Mouse (Mus musculus) MEL (cell line): ENCODE measurements around the gene Lactbl1. TPM values are rescaled to one million over a fixed set of nuclear protein-coding genes. Genes with fewer than 3 reads are reported as not detected.

Experiments used
- DNase-seq: peaks from one replicate; pipeline ENCODE4 v3.0.0; 2011; ENCODE audit warnings: low read depth, low spot score
- H3K27ac ChIP-seq: 2 replicates; pipeline ENCODE4 v1.5.1; 2012; ENCODE audit warnings: low read depth, mild to moderate bottlenecking, control low read depth, low read length, moderate library complexity; ENCODE audit not compliant: control insufficient read depth
- H3K27me3 ChIP-seq, 2 experiments: fragments of 150-350 bp in 1 of 2; sonication (generic) in 1 of 2; 2 replicates each; pipeline ENCODE4 v1.6.1; 2012; ENCODE audit warnings: low read length in 2 of 2, mild to moderate bottlenecking in 2 of 2, improper control_type of control experiment in 1 of 2, moderate library complexity in 1 of 2; ENCODE audit not compliant: insufficient read depth in 2 of 2, control insufficient read depth in 1 of 2
- H3K36me3 ChIP-seq, 2 experiments: 2 replicates each; pipeline ENCODE4 v1.6.1; 2012 to 2014; ENCODE audit warnings: low read length in 2 of 2, improper control_type of control experiment in 1 of 2, inconsistent platforms in 1 of 2, mild to moderate bottlenecking in 1 of 2; ENCODE audit not compliant: insufficient read depth in 2 of 2, control insufficient read depth in 1 of 2
- H3K4me1 ChIP-seq, 2 experiments: fragments of 150-350 bp in 1 of 2; sonication (generic) in 1 of 2; 2 replicates each; pipeline ENCODE4 v1.6.1; 2012; ENCODE audit warnings: low read length in 2 of 2, improper control_type of control experiment in 1 of 2, mild to moderate bottlenecking in 1 of 2; ENCODE audit not compliant: insufficient read depth in 2 of 2, control insufficient read depth in 1 of 2
- H3K4me3 ChIP-seq, 2 experiments: fragments of 150-350 bp in 1 of 2; sonication (generic) in 1 of 2; 2 replicates each; pipeline ENCODE4 v1.5.1; 2012; ENCODE audit warnings: low read depth in 2 of 2, low read length in 2 of 2, mild to moderate bottlenecking in 2 of 2, moderate library complexity in 2 of 2, control low read depth in 1 of 2, improper control_type of control experiment in 1 of 2; ENCODE audit not compliant: control insufficient read depth in 1 of 2, insufficient read depth in 1 of 2
- H3K79me2 ChIP-seq: 2 replicates; pipeline ENCODE4 v1.6.1; 2012; ENCODE audit warnings: mild to moderate bottlenecking, low read length, moderate library complexity; ENCODE audit not compliant: control insufficient read depth, poor library complexity, insufficient read depth
- H3K9ac ChIP-seq: 2 replicates; pipeline ENCODE4 v1.6.1; 2012; ENCODE audit warnings: low read depth, mild to moderate bottlenecking, control low read depth, low read length, moderate library complexity; ENCODE audit not compliant: control insufficient read depth, poor library complexity, severe bottlenecking
- H3K9me3 ChIP-seq: fragments of 150-350 bp; sonication (generic); replicated peaks from 2 replicates; pipeline ENCODE4 v1.6.1; 2012; ENCODE audit warnings: mild to moderate bottlenecking, low read length, improper control_type of control experiment, moderate library complexity; ENCODE audit not compliant: insufficient read depth
- BHLHE40 ChIP-seq: IDR thresholded peaks from 2 replicates; pipeline ENCODE4 v1.6.1; 2012; ENCODE audit warnings: low read depth, mild to moderate bottlenecking, inconsistent platforms, low read length, improper control_type of control experiment, borderline replicate concordance
- CHD1 ChIP-seq: IDR thresholded peaks from 2 replicates; pipeline ENCODE4 v1.6.1; 2012; ENCODE audit warnings: low read depth, mild to moderate bottlenecking, inconsistent platforms, low read length, improper control_type of control experiment
- CTCF ChIP-seq, 3 experiments: IDR thresholded peaks in 2 of 3; conservative IDR thresholded peaks in 1 of 3; 2 replicates each; pipeline ENCODE4 v1.5.1; 2011 to 2012; ENCODE audit warnings: low read length in 3 of 3, low read depth in 2 of 3, mild to moderate bottlenecking in 2 of 3, improper control_type of control experiment in 1 of 3, inconsistent platforms in 1 of 3, mixed read lengths in 1 of 3, moderate library complexity in 1 of 3; ENCODE audit not compliant: control insufficient read depth in 1 of 3, insufficient read depth in 1 of 3, poor library complexity in 1 of 3, severe bottlenecking in 1 of 3
- ELF1 ChIP-seq: IDR thresholded peaks from 2 replicates; pipeline ENCODE4 v1.6.1; 2014; ENCODE audit warnings: low read depth, mild to moderate bottlenecking, inconsistent platforms, low read length, improper control_type of control experiment, moderate library complexity
- EP300 ChIP-seq, 2 experiments: IDR thresholded peaks; 2 replicates each; pipeline ENCODE4 v1.6.1; 2011; ENCODE audit warnings: improper control_type of control experiment in 2 of 2, low read length in 2 of 2, low read depth in 1 of 2, mild to moderate bottlenecking in 1 of 2
- ETS1 ChIP-seq: IDR thresholded peaks from 2 replicates; pipeline ENCODE4 v1.6.1; 2012; ENCODE audit warnings: low read depth, mild to moderate bottlenecking, inconsistent platforms, low read length, improper control_type of control experiment, moderate library complexity
- GABPA ChIP-seq: IDR thresholded peaks from 2 replicates; pipeline ENCODE4 v1.6.1; 2012; ENCODE audit warnings: low read depth, mild to moderate bottlenecking, inconsistent platforms, low read length, improper control_type of control experiment, moderate library complexity
- HCFC1 ChIP-seq: IDR thresholded peaks from 2 replicates; pipeline ENCODE4 v1.6.1; 2012; ENCODE audit warnings: low read depth, mild to moderate bottlenecking, inconsistent platforms, low read length, improper control_type of control experiment, moderate library complexity
- MAFK ChIP-seq: IDR thresholded peaks from 2 replicates; pipeline ENCODE4 v1.6.1; 2011; ENCODE audit warnings: low read depth, mild to moderate bottlenecking, low read length, improper control_type of control experiment, borderline replicate concordance
- MAZ ChIP-seq: IDR thresholded peaks from 2 replicates; pipeline ENCODE4 v1.6.1; 2012; ENCODE audit warnings: low read depth, mild to moderate bottlenecking, inconsistent platforms, low read length, improper control_type of control experiment
- MXI1 ChIP-seq: IDR thresholded peaks from 2 replicates; pipeline ENCODE4 v1.6.1; 2011; ENCODE audit warnings: mild to moderate bottlenecking, low read depth, low read length, improper control_type of control experiment
- MYC ChIP-seq: IDR thresholded peaks from 2 replicates; pipeline ENCODE4 v1.6.1; 2011; ENCODE audit warnings: low read depth, mild to moderate bottlenecking, low read length, improper control_type of control experiment, moderate library complexity
- NELFE ChIP-seq: IDR thresholded peaks from 2 replicates; pipeline ENCODE4 v1.6.1; 2011; ENCODE audit warnings: low read depth, low read length, improper control_type of control experiment
- NRF1 ChIP-seq: IDR thresholded peaks from 2 replicates; pipeline ENCODE4 v1.6.1; 2014; ENCODE audit warnings: low read depth, mild to moderate bottlenecking, inconsistent platforms, low read length, improper control_type of control experiment, moderate library complexity; ENCODE audit not compliant: poor library complexity, insufficient read depth, severe bottlenecking
- POLR2A ChIP-seq, 2 experiments: IDR thresholded peaks; 2 replicates each; pipeline ENCODE4 v1.6.1; 2011 to 2012; ENCODE audit warnings: low read length in 2 of 2, mild to moderate bottlenecking in 2 of 2, control low read depth in 1 of 2, improper control_type of control experiment in 1 of 2, low read depth in 1 of 2, moderate library complexity in 1 of 2; ENCODE audit not compliant: control insufficient read depth in 1 of 2, insufficient read depth in 1 of 2, poor library complexity in 1 of 2
- POLR2AphosphoS2 ChIP-seq: IDR thresholded peaks from 2 replicates; pipeline ENCODE4 v1.6.1; 2011; ENCODE audit warnings: low read length, improper control_type of control experiment
- RAD21 ChIP-seq: IDR thresholded peaks from 2 replicates; pipeline ENCODE4 v1.6.1; 2011; ENCODE audit warnings: mild to moderate bottlenecking, low read depth, low read length, improper control_type of control experiment
- RCOR1 ChIP-seq: IDR thresholded peaks from 2 replicates; pipeline ENCODE4 v1.6.1; 2012; ENCODE audit warnings: low read depth, mild to moderate bottlenecking, inconsistent platforms, low read length, improper control_type of control experiment
- TAL1 ChIP-seq: IDR thresholded peaks from 2 replicates; pipeline ENCODE4 v1.6.1; 2012; ENCODE audit warnings: mild to moderate bottlenecking, inconsistent platforms, low read length, moderate library complexity, mixed read lengths
- TBP ChIP-seq: IDR thresholded peaks from 2 replicates; pipeline ENCODE4 v1.8.0; 2011; ENCODE audit warnings: low read depth, low read length, improper control_type of control experiment
- TCF12 ChIP-seq: IDR thresholded peaks from 2 replicates; pipeline ENCODE4 v1.6.1; 2014; ENCODE audit warnings: low read depth, mild to moderate bottlenecking, inconsistent platforms, low read length, improper control_type of control experiment, moderate library complexity
- USF1 ChIP-seq: IDR thresholded peaks from 2 replicates; pipeline ENCODE4 v1.6.1; 2014; ENCODE audit warnings: low read depth, mild to moderate bottlenecking, inconsistent platforms, low read length, improper control_type of control experiment, moderate library complexity
- ZKSCAN1 ChIP-seq: IDR thresholded peaks from 2 replicates; pipeline ENCODE4 v1.6.1; 2012; ENCODE audit warnings: low read depth, mild to moderate bottlenecking, inconsistent platforms, low read length, improper control_type of control experiment, moderate library complexity
- ZMIZ1 ChIP-seq: IDR thresholded peaks from 2 replicates; pipeline ENCODE4 v1.6.1; 2012; ENCODE audit warnings: low read depth, mild to moderate bottlenecking, inconsistent platforms, low read length, improper control_type of control experiment, moderate library complexity
- ZNF384 ChIP-seq: IDR thresholded peaks from 2 replicates; pipeline ENCODE4 v1.6.1; 2012; ENCODE audit warnings: low read depth, mild to moderate bottlenecking, inconsistent platforms, low read length, improper control_type of control experiment
- polyA plus RNA-seq, 2 experiments: library from polyadenylated mRNA; stranded (reverse) in 1 of 2; unstranded in 1 of 2; fragments of >175 nt in 1 of 2; fragments of >200 nt in 1 of 2; gene quantifications; 2 replicates each; pipeline versions ENCODE4 v1.2.1 to v1.2.4; 2012; ENCODE audit warnings: low replicate concordance in 2 of 2, low read depth in 1 of 2; ENCODE audit not compliant: insufficient read length in 2 of 2, insufficient read depth in 1 of 2, missing spikeins in 1 of 2
- total RNA-seq: library from RNA; depleted of rRNA; stranded (reverse); fragments of 300-350 nt; gene quantifications from 2 replicates; pipeline ENCODE4 v1.2.3, GENCODE M21; 2012

Lactbl1 gene
- total and polyA plus RNA-seq, 3 experiments = not detected

- 0 out of 2 replicates have a peak, but pooled peaks have one; percentile 34 for TF ChIP-seq POLR2AphosphoS2
- TF ChIP-seq ZNF384 = 0 out of 2 replicates have a peak, but pooled peaks have one; percentile 16
- TF ChIP-seq RAD21 = no peak
- no peak for TF ChIP-seq MAFK
- no peak for TF ChIP-seq BHLHE40
- TF ChIP-seq NRF1 = peak; percentile 81
- peak; percentile 61; the same call in 1 of the 2 replicates for TF ChIP-seq GABPA
- peak; percentile 65; the same call in 1 of the 2 replicates for TF ChIP-seq TCF12
- peak; percentile 58; the same call in 1 of the 2 replicates for TF ChIP-seq ELF1
- TF ChIP-seq ETS1 = no peak; the same call in 1 of the 2 replicates
- TF ChIP-seq, all 39 proteins: peak for 17
Observed at GRCm38 (mm10) chr4:136602568-136602967, 19.9 kb upstream of the Lactbl1 start, which contains the start of gene Kdm1a (continued).

GRCm38 (mm10) chr4:136605756-136606485 lies 16.5 kb upstream of the Lactbl1 start:
- Histone ChIP-seq H3K27me3 (no peaks in the 10 kb centered on the region), H3K9me3 (no peaks in the 10 kb centered on the region), H3K9ac (no peak overlapping the region), H3K4me1 (peaks cover 0 to 5% of the 10 kb centered on the region in 2 experiments; a peak in 3 of 4 replicates), H3K4me3 (no peak overlapping the region), H3K36me3 (peaks cover 0 to 6% of the 10 kb centered on the region in 2 experiments; a peak in 2 of 4 replicates), H3K79me2 (peaks cover 14% of the 10 kb centered on the region), H3K27ac (no peak overlapping the region)
- no peak for TF ChIP-seq NELFE
- no peak for TF ChIP-seq POLR2A (IDR thresholded peaks at IDR 0.05; ENCODE audit: control insufficient read depth in 1 of 2, insufficient read depth in 1 of 2, low read depth in 1 of 2, low read length in 2 of 2, poor library complexity in 1 of 2)
- TF ChIP-seq POLR2AphosphoS2 = no peak
- TF ChIP-seq ZMIZ1 = no peak
- TF ChIP-seq HCFC1 = no peak
- TF ChIP-seq TBP = no peak
- no peak for TF ChIP-seq MXI1
- no peak for TF ChIP-seq MAZ
- TF ChIP-seq ZKSCAN1 = no peak
- no peak for TF ChIP-seq RAD21
- no peak for TF ChIP-seq CHD1
- TF ChIP-seq USF1 = no peak
- no peak for TF ChIP-seq MYC
- TF ChIP-seq TAL1 = no peak
- TF ChIP-seq EP300 (IDR thresholded peaks at IDR 0.05; ENCODE audit: low read depth in 1 of 2, low read length in 2 of 2) = no peak
- TF ChIP-seq CTCF (IDR thresholded peaks at IDR 0.05 in 2 of 3, conservative IDR thresholded peaks at IDR 0.05 in 1 of 3; ENCODE audit: control insufficient read depth in 1 of 3, insufficient read depth in 1 of 3, low read depth in 2 of 3, low read length in 3 of 3, poor library complexity in 1 of 3, severe bottlenecking in 1 of 3) = no peak
- TF ChIP-seq ETS1 = no peak
- TF ChIP-seq RCOR1 = no peak
- TF ChIP-seq TCF12 = no peak
- no peak for DNase-seq
